Mouse (Mus musculus) heart, adult 2 months (tissue): ENCODE measurements around the gene Calr. TPM values are rescaled to one million over a fixed set of nuclear protein-coding genes. Genes with fewer than 3 reads are reported as not detected.

Source experiments
- DNase-seq, 2 experiments: peaks; one replicate each; pipeline ENCODE4 v3.0.0; 2021
- H3K27ac ChIP-seq: fragments of 200-600 bp; 2 replicates; pipeline ENCODE4 v1.8.1; 2022
- H3K27me3 ChIP-seq: fragments of 200-500 bp; 2 replicates; pipeline ENCODE4 v1.6.1; 2012; ENCODE audit warnings: mild to moderate bottlenecking, low read length, inconsistent platforms, mixed read lengths; ENCODE audit not compliant: control insufficient read depth, insufficient read depth
- H3K36me3 ChIP-seq: fragments of 200-500 bp; 2 replicates; pipeline ENCODE4 v1.6.1; 2012; ENCODE audit warnings: low read length, inconsistent platforms; ENCODE audit not compliant: control insufficient read depth, insufficient read depth
- H3K4me1 ChIP-seq: fragments of 200-500 bp; 2 replicates; pipeline ENCODE4 v1.6.1; 2011; ENCODE audit warnings: low read length; ENCODE audit not compliant: control insufficient read depth, insufficient read depth
- H3K4me3 ChIP-seq: fragments of 200-600 bp; 2 replicates; pipeline ENCODE4 v1.8.1; 2022
- H3K79me2 ChIP-seq: fragments of 200-500 bp; replicated peaks from 2 replicates; pipeline ENCODE4 v1.6.1; 2012; ENCODE audit warnings: mild to moderate bottlenecking, inconsistent platforms, low read length, moderate library complexity, mixed read lengths; ENCODE audit not compliant: control insufficient read depth, insufficient read depth
- H3K9ac ChIP-seq: fragments of 200-500 bp; 2 replicates; pipeline ENCODE4 v1.6.1; 2012; ENCODE audit warnings: low read depth, mild to moderate bottlenecking, control low read depth, inconsistent platforms, low read length, mixed read lengths
- CTCF ChIP-seq: fragments of 200-600 bp; IDR thresholded peaks from 2 replicates; pipeline ENCODE4 v1.8.1; 2022; ENCODE audit warnings: antibody characterized with exemption, mild to moderate bottlenecking, moderate library complexity
- EP300 ChIP-seq: fragments of 200-500 bp; IDR thresholded peaks from 2 replicates; pipeline ENCODE4 v1.6.1; 2011; ENCODE audit warnings: low read depth, low read length, control low read depth; ENCODE audit not compliant: insufficient read depth
- POLR2A ChIP-seq: fragments of 200-500 bp; IDR thresholded peaks from 2 replicates; pipeline ENCODE4 v1.6.1; 2011; ENCODE audit warnings: mild to moderate bottlenecking, low read depth, low read length, control low read depth; ENCODE audit not compliant: insufficient read depth
- WGBS: fragments of 180-500 bp; shearing (Covaris S2); methylation state at CpG from one replicate; pipeline ENCODE4 v1.1.7; 2018; 5-methylcytosine and 5-hydroxymethylcytosine counted together
- intact Hi-C: fragments of 180-260 bp; cut with DNase I; formaldehyde crosslinking; loops from one replicate; pipeline ENCODE4 v1.15.1; 2025
- polyA plus RNA-seq: library from polyadenylated mRNA; depleted of rRNA; stranded (reverse); fragments of >200 nt; gene quantifications from 2 replicates; pipeline ENCODE4 v1.2.3, GENCODE M21; 2012
- total RNA-seq, 2 experiments: library from RNA; stranded (reverse); gene quantifications; 2 replicates each; pipeline ENCODE4 v1.2.3; 2021

Gene Calr
- total and polyA plus RNA-seq, 3 experiments, result 154 to 416 (median 352) TPM

GRCm38 (mm10) chr8:84846094-84846721 lies 526 bp downstream of the Calr start:
- Histone ChIP-seq H3K27ac (peak overlapping the region; percentile 97), H3K9ac (peak overlapping the region; percentile 88), H3K79me2 (no peaks in the 10 kb centered on the region; the same call in 1 of the 2 replicates), H3K4me1 (peaks cover 5% of the 10 kb centered on the region), H3K27me3 (no peaks in the 10 kb centered on the region), H3K36me3 (peaks cover 15% of the 10 kb centered on the region), H3K4me3 (peak overlapping the region; percentile 100)
- TF ChIP-seq EP300 (no peak), CTCF (no peak), POLR2A (no peak)
- peak in 1 of 2 experiments; percentile 24 for DNase-seq
- intact Hi-C loops, result loop anchor here (5.0 kb wide), 1 partner anchor 56 kb away; the partner anchor contains the start of gene Klf1
- 1% methylated on average over 30 of the region's 30 CpGs for WGBS

DNA sequence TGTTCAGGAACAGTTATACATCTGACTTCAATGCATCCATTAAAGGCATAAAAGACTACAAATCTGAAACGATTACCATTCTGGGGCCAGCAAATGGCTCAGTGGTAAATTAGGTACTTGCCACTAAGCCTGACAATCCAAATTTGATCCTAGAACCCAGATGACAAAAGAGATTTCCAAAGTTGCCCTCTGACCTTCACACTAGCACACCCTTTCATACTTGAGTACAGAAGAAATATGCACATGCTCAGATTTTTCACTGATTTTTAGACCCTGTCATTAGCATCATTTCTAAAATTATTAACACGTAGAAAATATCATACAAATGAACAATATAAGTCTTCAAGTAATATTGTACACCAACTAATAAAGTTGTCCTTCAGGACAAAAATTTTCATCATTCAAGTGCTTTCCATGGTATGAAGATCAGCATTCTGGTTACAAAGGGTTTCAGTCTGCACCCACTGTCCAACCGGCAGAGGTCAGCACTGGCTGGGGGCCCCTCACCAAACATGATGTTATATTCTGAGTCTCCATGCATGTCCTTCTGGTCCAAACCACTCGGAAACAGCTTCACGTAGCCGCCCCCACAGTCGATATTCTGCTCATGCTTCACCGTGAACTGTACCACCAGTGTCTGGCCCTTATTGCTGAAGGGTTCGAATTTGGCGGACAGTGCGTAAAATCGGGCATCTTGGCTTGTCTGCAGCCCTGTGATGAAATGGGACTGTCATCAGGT lies 1.2 kb downstream of the Calr start:
- DNase-seq, result peak; percentile 44 to 48
- Histone ChIP-seq H3K4me3 (peak overlapping the region; percentile 100), H3K36me3 (peaks cover 15% of the 10 kb centered on the region), H3K4me1 (peaks cover 5% of the 10 kb centered on the region), H3K9ac (peak overlapping the region; percentile 88), H3K27me3 (no peaks in the 10 kb centered on the region), H3K27ac (peak overlapping the region; percentile 97), H3K79me2 (no peaks in the 10 kb centered on the region; the same call in 1 of the 2 replicates)
- TF ChIP-seq POLR2A (no peak), CTCF (peak; percentile 70)
- WGBS, result 8% methylated on average over 12 of the region's 12 CpGs
- intact Hi-C loops, result loop anchor here (5.0 kb wide), 1 partner anchor 57 kb away; the partner anchor contains the start of gene Klf1

- Histone ChIP-seq H3K36me3 (peaks cover 16% of the 10 kb centered on the region), H3K79me2 (no peaks in the 10 kb centered on the region; the same call in 1 of the 2 replicates), H3K27me3 (no peaks in the 10 kb centered on the region), H3K4me1 (peaks cover 5% of the 10 kb centered on the region), H3K27ac (peak overlapping the region; percentile 5; the same call in 1 of the 2 replicates), H3K9ac (no peak overlapping the region), H3K4me3 (peak overlapping the region; percentile 100; the same call in 1 of the 2 replicates)
- DNase-seq, result no peak
- intact Hi-C loops, result loop anchor here (5.0 kb wide), 1 partner anchor 58 kb away; the partner anchor contains the start of gene Klf1
- WGBS, result 64% methylated on average over 9 of the region's 9 CpGs
- no peak for TF ChIP-seq EP300
- TF ChIP-seq CTCF, result no peak
- no peak for TF ChIP-seq POLR2A
Observed at GRCm38 (mm10) chr8:84844397-84845070, 2.2 kb downstream of the Calr start.

- Histone ChIP-seq H3K27ac (no peak overlapping the region), H3K4me3 (no peak overlapping the region), H3K79me2 (no peaks in the 10 kb centered on the region; the same call in 1 of the 2 replicates), H3K4me1 (peaks cover 5% of the 10 kb centered on the region), H3K9ac (no peak overlapping the region), H3K27me3 (no peaks in the 10 kb centered on the region), H3K36me3 (peaks cover 18% of the 10 kb centered on the region)
- no peak for TF ChIP-seq CTCF
- no peak for TF ChIP-seq EP300
- TF ChIP-seq POLR2A, result no peak
- intact Hi-C loops, result no loop called here
- 60% methylated on average over 1 of the region's 1 CpGs for WGBS
- DNase-seq, result no peak
Observed at GRCm38 (mm10) chr8:84841514-84841913, 5.2 kb downstream of the Calr start.

DNA sequence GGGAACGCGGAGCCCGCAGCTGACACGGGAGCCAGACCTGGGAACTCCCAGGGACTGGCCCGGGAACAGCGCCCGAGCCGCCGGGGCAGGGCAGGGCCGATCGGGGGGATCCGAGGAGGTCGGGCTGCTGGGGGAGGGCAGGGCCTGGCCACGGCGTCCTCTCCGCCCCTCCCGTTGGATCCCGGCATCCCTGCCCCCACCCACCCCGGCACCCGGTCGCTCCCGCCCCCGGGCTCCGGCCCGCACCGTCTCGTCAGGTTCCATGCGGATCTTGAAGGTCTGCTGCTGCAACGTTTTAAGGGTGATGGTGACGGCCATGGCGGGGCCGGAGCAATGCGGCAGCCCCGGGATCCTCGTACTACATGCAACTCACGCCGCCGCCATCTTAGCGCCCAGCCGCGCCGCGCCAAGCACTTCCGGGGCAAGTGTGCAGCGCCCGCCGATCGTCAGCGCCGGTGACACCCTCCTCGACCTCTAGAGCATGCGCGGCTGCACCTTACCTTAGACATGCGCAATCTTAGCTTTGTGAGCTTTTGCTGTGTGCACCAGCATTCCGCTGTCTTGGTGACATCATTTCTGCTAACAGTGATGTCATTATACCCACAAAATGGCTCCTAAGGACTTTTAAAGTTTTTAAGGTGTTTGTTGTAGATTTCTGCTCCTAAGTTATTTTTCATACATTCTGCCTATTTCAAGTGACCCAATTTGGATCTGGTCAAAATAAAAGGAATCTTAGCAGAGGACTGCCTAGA lies 6.3 kb downstream of the Calr start, which contains the start of gene Rad23a:
TSS of gene Rad23a (minus strand) at position 418 of the 752 bp plus-strand sequence.
- intact Hi-C loops, result no loop called here
- Histone ChIP-seq H3K79me2 (no peaks in the 10 kb centered on the region), H3K27ac (peak within 1 kb of the TSS; percentile 79), H3K27me3 (no peaks in the 10 kb centered on the region), H3K4me3 (peak within 1 kb of the TSS; percentile 64), H3K36me3 (peaks cover 18% of the 10 kb centered on the region), H3K4me1 (peaks cover 3% of the 10 kb centered on the region), H3K9ac (peak within 1 kb of the TSS; percentile 74)
- peak; percentile 80 for TF ChIP-seq POLR2A
- TF ChIP-seq EP300, result peak; percentile 74; the same call in 1 of the 2 replicates
- TF ChIP-seq CTCF, result no peak
- under 1% methylated on average over 55 of the region's 55 CpGs for WGBS
- DNase-seq, result peak; percentile 91 to 93
